Mouse (Mus musculus): Measurements from ENCODE around the gene Klhdc8b. TPM values are rescaled to one million over a fixed set of nuclear protein-coding genes. Genes with fewer than 3 reads are reported as not detected.

Klhdc8b gene
- total RNA-seq, 1 experiment from 2014 or later = 6.8 TPM

DNA sequence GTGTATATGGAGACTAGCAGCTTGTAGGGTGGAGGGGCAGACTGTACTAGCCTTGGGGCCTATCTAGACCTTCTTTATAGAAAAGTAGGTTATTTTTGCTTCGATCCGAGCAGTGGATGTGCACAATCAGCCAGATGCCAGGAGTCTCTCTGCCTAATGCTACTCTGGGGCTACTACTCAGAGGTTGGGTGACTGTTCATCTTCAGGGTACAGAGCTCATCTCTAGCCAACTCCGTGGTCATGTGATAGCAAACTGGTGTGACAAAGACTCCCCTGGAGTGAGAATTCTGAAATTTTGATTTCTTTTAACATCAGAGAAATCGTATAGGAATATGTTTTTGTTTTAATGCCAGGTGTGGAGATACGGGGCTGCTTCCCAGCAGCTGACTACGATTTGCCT is 8.5 kb downstream of the Klhdc8b start:
- ATAC-seq (replicated peaks; ENCODE audit: low read depth, poor library complexity, severe bottlenecking) = no peak

DNA sequence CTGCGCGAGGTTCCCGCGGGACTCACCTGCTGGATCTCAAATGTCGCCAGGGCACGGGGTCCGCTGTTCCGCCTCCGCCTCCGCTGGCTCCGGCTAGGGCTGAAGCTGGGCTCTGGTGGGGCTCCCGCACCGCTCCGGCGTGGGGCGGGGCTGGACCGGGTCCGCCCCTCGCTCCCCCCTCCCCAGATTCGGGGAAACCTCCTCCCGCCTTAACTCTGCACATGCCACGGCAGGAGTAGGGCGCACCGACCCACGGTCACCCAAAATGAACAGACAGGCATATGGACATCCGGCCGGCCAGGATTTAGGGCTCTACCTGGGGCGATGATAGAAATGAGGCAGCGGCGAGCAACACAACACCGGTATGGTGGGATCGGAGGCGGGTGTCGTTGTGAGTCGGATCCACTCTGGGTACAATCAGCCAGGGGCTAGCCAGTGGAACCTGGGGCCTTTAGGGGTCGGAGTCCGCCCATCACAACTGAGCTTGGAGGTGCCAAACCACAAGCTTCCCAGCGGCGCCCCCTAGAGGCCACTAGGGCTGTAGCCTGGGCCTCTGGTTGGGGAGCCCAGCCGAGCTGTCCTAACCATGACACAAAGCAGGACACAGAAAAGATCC is 9.0 kb downstream of the Klhdc8b start:
- ATAC-seq (replicated peaks; ENCODE audit: low read depth, poor library complexity, severe bottlenecking) = peak; percentile 82

DNA sequence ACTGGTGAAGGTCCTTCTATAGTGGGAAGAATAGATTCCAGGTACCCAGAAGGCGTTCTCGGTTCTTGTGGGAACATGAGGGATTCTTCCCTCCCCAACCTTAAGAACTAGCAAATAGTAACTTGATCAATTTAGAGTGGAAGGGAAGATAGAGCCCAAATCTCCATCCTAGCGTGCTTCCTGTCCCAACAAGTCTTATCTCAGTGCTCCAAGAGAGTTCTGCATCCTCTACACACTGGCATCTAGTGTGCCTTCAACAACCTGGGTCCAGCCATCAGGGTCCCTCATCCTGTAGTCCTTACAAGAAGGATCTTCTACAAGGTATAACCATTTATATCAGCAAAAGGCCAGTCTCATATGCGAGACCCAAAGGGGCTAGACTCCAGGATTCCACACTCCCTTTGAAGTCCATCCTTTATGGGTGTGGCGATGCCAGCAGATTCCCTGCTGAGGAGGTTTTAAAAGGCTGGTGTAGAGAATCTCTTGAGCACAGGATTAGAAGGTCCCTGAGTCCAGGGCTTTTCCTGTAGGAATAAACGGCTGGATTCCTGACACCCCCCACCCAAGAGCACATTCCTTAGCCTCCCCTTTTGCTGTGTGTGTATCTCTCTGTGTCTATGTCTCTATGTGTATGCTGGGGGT is 9.7 kb downstream of the Klhdc8b start:
- no peak for ATAC-seq (replicated peaks; ENCODE audit: low read depth, poor library complexity, severe bottlenecking)

DNA sequence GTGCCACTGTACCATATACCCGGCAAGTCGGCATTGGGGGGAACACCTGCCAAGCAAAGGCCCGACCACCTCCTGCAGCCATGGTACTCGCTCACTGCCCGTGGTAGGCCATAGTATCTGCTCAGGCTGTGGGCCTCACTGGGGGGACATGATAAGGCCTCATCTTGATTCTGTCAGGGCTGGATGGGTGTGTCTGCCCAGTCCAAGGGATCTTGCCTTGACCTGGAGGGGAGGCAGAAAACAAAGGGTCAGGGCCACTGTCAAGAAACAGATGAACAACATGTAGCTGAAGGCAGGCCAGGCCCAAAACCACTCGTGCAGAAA is 10.2 kb downstream of the Klhdc8b start:
- no peak for ATAC-seq (replicated peaks; ENCODE audit: low read depth, poor library complexity, severe bottlenecking)

DNA sequence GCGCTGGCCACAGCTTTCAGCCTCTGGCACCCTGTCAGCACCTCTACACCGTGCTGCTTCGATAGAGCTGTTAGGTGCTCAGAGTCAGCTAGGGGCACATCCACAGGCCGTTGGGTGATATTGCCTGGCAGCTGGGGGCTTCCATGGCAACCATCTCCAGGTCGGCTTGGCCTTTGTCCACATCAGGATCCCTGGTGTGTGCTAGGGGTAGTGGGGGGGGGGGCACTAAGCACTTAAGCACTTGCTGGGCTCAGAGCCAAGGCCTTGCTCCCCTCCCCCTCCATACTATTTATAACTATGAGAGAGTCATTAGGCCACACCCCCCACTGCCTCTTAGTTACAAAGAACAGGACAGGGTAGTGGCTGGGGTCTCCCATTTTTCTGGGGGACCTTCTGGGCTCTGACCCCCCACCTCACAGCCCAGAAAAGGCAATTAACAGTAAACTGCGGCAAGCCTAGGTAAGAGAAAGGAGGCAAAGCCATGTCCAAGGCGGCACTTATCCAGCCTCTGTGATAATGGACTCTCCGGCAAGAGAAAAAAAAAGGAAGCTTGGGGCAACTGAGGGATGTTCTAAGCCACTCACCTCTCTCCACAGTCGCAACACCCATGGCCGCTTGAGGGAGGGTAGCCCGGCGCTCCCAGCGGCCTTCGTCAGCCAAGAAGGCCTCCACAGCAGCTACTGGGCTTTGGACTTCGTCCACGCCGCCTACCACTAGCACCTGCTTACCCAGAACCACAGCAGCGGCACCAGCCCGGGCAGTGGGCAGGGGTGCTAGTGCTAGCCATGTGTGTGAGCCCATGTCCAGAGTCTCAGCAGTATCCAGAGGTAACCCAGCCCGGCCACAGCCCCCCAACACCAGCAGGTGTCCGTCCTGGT is 10.8 kb downstream of the Klhdc8b start:
- ATAC-seq (replicated peaks; ENCODE audit: low read depth, poor library complexity, severe bottlenecking) = 0 out of 2 replicates have a peak, but pooled peaks have one; percentile 15

DNA sequence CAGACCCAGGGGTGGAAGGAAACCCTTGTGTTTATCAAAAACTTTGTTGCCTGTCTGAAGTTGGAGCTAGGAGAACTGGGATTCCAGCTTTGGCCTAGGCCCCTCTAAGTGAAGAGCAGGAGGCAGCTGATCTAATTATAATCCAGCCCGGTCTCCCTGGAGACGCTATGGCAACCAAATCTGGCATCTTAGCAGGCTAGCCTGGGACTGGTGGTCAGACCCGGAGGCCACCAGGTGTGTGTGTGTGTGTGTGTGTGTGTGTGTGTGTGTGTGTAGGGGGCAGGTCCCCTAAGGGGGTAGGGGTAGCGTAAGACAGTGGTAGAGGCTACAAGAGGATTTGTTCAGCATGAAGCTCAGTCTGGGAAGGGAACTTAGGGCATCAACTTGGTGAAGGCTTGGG is 11.5 kb downstream of the Klhdc8b start:
- ATAC-seq (replicated peaks; ENCODE audit: low read depth, poor library complexity, severe bottlenecking) = no peak

DNA sequence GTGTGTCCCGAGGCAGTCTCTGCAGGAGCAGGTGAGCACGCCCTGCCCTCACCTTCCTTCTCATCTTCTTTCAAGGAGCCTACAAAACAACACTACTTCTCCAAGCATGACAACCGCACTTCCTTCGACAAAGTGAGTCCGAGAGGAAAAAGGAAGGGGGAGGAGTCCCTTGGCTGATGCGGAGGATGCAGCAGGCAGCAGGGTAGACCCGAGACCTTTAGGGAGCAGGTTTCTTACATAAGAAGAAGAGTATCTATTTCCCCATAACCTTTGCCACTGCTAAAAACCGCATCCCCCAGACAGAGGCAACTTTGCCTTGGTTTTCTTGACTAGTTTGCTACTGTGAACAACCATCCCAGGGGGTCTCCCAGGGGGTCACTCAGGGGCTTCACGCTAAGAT is 16.3 kb downstream of the Klhdc8b start:
- ATAC-seq (replicated peaks; ENCODE audit: low read depth, poor library complexity, severe bottlenecking) = peak; percentile 63

DNA sequence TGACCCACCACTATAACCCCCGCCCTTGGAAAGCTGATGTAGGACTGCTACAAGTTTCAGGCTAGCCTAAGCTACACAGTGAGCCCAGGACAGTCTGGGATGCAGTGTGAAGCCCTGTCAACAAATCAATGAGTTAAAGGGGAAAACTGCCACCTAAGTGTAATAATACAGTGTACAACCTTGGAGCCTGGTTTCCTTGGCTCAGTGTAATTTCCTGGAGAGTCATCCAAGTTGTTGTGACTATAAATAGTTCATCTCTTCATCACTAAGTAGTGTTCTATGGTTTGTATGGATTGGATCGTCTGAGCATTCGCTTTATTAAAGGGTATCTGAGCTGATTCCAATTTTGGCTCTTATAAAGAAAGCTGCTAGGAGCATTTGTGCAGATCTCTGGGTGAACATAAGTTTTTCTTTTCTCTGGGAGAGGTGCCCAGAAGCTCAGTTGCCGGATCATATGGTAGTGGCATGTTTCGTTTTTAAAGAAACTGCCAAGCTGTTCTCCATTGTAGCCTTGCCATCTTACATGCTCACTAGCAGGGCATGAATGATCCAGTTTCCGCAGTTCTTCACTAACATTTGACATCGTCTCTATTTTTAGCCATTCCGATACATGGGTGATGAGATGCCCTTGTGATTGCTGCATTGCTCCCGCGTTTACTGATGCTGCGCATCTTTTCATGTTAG is 20.0 kb downstream of the Klhdc8b start:
- no peak for ATAC-seq (replicated peaks; ENCODE audit: low read depth, poor library complexity, severe bottlenecking)

DNA sequence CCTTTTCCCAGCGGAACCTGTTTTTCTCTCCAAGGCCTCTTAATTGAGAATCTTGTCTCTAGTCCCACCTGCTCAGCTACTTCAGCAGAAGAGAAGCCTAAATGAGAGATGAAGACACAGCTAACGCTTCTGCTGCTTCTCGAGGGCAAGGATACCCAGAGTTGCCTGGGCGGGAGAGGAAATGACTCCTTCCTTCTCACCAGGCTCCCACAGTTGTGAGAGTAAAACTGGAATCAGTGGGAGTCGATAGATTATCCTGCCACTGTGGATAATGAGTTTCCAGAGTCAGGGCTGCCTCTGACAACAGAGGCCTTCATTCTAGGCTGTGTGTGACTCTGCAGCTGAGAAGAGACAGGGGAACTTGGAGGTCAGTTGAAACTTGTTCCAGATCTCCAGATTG is 20.9 kb downstream of the Klhdc8b start:
- no peak for ATAC-seq (replicated peaks; ENCODE audit: low read depth, poor library complexity, severe bottlenecking)

DNA sequence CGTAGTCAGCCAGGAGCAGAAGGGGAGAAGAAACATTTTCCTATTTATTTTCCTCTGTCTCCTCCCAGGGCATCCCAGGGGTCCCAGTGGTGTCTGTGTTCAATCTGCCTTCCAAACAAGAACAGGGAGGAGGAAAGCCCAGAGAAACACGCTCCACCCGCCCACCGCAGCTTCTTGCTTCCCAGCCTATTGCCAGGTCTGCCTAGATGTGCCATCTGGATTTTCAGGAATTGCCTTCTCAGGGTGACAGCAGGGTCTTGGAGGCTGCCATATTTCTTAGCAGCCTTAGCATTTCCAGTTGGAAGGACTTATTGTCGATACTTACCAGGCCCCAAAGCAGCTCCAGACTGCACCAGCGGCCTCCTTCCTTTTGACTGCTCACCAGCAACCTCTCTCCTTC is 22.2 kb downstream of the Klhdc8b start:
- ATAC-seq (replicated peaks; ENCODE audit: low read depth, poor library complexity, severe bottlenecking) = no peak

DNA sequence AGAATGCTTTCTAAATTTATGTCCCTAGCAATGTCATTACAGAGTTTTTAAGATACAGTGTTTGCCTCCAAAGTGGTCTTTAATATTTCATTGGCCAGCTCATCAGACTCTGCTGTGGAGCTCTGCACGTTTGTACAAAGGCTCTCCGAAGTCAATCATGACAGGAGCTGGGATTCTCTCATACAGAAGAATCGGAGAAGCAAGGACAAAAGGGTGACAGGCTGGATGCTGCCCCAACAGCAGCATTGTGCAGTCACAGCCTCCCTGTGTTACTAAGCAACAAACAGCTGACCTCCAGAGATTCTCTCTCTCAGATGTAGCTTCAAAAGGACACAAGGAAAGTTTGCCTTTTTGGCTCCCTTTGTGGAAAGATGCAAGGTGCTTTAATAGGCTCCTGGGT is 25.2 kb downstream of the Klhdc8b start, which contains the start of gene BC048562:
BC048562 (plus strand) TSS at position 301 of the 400 bp plus-strand sequence.
- no peak for ATAC-seq (replicated peaks; ENCODE audit: low read depth, poor library complexity, severe bottlenecking)

DNA sequence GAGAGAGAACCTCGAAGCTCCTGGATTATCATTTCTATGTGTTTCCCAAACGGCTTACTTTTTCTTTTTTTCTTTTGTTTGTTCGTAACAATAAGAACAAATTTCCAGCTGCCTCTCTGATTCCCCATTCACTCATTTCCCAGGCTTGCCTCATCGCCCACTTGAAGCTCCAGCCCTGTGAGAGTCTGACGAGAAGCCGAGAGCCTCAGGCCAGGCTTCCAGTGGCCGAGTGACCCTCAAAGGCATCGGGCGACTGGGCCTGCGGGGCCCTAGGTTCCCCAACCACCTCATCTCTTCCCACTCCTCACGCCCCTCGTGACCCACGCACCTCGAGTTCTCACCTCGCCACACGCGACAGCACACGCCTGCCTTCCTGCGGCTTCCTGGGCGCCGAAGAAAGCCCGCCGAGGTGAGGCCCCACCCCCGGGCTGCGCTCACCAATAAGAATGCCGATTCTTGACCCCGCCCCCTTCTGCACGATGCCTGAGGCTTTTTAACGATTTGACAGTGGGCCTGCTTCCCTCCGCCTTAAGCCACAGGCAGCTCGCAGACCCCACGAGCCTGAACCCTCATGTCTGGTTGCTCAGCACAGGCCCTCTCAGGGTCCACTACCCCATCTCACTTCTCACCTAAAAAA is 29.8 kb downstream of the Klhdc8b start:
- peak; percentile 72 for ATAC-seq (replicated peaks; ENCODE audit: low read depth, poor library complexity, severe bottlenecking)

DNA sequence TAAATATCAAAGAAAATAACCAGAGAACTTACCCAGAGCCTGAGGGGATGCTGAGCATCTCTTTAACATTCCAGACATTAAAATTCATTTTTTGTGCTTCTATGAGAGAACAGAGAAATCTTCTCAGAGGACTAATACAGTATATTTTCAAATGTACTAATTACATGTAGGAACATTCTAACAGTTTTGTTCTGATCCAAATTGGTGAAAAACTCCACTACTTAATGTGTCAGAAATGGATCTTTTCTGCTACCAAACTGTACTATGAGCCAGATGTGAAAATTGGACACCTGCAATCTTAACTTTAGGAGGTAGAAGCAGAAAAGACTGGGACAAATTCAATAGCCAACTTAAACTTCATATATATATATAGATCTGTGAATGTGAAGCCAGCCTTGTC is 33.0 kb downstream of the Klhdc8b start, which contains the start of gene Ccdc36:
Ccdc36 (minus strand) TSS at position 101 of the 400 bp plus-strand sequence.
- no peak for ATAC-seq (replicated peaks; ENCODE audit: low read depth, poor library complexity, severe bottlenecking)

DNA sequence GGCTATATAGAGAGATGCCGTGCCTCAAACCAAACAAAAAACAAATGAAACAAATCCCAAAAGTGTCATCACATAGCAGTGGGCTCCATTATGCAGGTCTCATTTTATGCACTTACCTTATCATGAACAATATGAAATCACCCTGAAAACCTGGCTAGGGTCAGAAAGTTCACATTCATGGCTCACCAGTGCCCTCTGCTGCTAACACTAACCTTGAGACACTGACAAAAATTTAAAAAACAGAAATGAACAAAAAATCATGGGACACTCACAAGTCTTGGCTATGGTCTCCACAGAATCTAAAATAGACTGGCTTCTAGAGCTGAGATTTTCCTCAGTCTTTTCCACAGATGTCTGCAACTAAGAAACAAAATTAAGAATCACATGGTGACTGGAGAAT is 49.2 kb downstream of the Klhdc8b start:
- no peak; the same call in 1 of the 2 replicates for ATAC-seq (replicated peaks; ENCODE audit: low read depth, poor library complexity, severe bottlenecking)

DNA sequence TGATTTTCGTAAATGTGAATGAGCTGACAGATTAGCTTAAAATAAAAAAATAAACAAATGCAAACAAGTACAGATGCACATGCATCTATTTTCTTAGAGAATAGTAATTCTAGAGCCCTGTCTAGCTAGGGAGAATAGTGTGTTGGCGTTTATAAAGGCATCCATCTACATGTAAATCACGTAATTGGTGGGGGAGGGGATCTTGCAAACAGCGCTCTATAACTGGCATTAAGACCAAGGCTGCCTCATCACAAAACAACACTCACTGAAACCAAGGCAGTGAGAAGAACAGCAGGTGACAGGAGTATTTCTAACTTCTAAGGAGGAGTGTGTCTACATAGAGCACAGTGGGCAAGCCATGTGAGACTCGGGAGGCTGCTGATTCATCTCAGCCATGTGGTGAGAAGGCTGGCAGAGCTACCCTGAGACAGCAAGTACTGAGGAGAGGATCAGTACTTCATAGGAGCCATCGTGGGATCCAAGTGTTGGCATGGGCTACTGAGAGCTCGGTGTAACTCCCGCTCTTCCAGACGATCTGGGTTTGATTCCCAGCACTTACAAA is 49.9 kb downstream of the Klhdc8b start:
- no peak for ATAC-seq (replicated peaks; ENCODE audit: low read depth, poor library complexity, severe bottlenecking)

DNA sequence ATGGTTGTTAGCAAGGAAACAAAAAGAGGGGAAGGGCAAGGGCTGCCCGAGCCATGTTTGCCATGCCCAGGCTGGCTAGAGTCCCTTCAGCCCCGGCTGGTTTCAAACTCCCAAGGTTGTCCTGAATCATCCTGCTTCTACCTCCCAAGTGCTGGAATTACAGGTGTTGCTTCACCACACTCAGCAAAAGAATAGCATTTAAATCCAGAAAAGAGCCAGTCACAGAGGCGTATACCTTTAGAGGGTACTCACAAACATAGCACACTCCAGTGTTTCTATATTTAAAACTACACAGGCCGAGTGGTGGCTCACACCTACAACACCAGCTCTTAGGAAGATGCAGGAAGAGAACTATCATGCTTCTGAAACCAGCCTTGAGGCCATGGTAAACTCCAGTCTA is 51.8 kb downstream of the Klhdc8b start:
- ATAC-seq (replicated peaks; ENCODE audit: low read depth, poor library complexity, severe bottlenecking) = no peak

DNA sequence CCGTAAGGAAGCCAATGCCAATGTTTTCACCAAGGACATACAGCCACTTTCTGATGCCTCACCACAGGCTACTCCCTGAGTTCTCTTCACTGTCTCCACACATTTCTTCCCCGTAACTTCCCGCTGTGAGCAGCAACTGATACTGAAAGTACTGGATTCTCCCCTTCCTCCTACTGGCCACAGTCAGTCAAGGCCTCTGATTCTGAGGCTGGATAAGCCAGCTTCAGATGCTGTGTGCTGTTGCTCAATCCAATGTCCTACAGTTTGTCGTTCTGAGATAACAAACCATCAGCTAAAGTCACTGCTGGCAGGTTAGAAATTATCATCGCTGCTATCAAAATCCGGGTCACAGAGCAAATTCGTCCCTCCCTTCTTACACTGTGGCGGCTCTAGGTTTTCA is 56.9 kb downstream of the Klhdc8b start:
- ATAC-seq (replicated peaks; ENCODE audit: low read depth, poor library complexity, severe bottlenecking) = peak; percentile 68

DNA sequence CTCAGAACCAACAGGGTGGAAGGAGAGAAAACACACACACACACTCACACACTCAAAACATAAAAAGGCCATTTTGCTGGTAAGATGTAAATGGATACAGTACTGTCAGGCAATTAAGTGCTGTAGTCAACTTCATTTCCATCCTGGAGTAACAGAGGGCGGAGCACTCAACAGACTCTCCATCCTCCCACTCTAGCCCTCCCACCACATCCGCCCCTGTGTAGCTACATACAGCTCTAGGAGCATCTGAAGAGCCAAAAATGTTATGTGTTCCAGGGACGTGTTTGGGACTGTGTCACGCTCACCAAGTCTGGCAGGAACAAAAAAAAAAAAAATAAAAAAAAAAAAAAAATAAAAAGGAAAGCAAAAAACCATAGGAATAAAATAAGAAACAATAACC is 58.3 kb downstream of the Klhdc8b start:
- no peak for ATAC-seq (replicated peaks; ENCODE audit: low read depth, poor library complexity, severe bottlenecking)

DNA sequence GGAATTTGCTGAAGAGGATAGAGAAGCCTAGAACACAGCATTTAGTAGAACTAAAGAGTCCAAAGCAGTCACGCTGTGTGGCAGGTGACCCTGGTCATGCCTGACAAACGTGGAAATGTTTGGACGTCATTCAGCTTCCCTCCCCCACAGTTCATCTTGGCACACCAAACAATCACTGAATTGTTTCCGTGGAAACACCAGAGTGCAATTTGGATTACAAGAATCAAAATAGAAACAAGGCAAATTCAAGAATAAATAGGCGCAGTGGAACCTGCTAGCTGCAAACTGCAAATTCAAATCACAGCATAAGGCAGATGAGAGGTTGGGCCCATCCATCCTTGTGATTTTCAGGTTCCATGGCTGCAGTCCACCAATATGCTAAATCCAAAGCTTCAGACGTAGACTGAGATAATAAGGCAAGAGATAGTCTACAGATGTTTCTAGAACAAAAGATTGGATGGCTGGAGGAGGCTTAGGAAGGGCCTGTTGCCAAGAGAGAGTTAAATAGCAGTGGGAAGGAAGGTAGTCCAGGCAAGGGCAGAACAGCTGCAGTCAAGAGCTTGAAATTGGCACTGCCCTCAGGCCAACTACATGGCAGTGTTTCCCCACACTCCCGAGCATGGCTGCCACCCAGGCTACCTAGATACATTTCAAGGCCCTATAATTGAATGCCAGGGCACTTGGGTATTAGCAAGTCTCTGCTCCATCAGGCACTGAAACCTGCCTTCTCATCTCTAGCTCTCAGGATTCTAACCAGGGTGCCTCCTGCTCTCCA is 60.0 kb downstream of the Klhdc8b start:
- no peak for ATAC-seq (replicated peaks; ENCODE audit: low read depth, poor library complexity, severe bottlenecking)

Measured in common myeloid progenitor, adult 5-6 weeks (primary cell).